Mouse (Mus musculus): Measurements from ENCODE around the gene Lrrc39. TPM values are rescaled to one million over a fixed set of nuclear protein-coding genes. Genes with fewer than 3 reads are reported as not detected.
A peak's percentile ranks its signal among the peaks of the same experiment; 100 is the strongest.

Lrrc39 gene
- polyA plus RNA-seq, 1 experiment = 0.28 TPM

GRCm38 (mm10) chr3:116577286-116577685 lies 14.5 kb downstream of the Lrrc39 start:
- TF ChIP-seq CTCF (IDR thresholded peaks at IDR 0.05; ENCODE audit: extremely low read depth, insufficient read depth, insufficient read length, insufficient replicate concordance) = peak; percentile 16; the same call in 1 of the 2 replicates
- no peak for TF ChIP-seq POLR2A (IDR thresholded peaks at IDR 0.05; ENCODE audit: low read depth, low read length)
- DNase-seq (ENCODE audit: low read depth in 1 of 2, low spot score in 2 of 2) = no peak
- WGBS = 61% methylated on average over 3 of the region's 3 CpGs
- Histone ChIP-seq H3K27ac (ENCODE audit: insufficient read depth, low read length) (no peak overlapping the region), H3K4me3 (ENCODE audit: extremely low read depth, insufficient read depth, insufficient read length) (no peak overlapping the region), H3K27me3 (ENCODE audit: control insufficient read depth, insufficient read depth, low read length) (no peaks in the 10 kb centered on the region), H3K36me3 (ENCODE audit: control insufficient read depth, insufficient read depth, low read length) (peaks cover 9% of the 10 kb centered on the region), H3K4me1 (ENCODE audit: control insufficient read depth, insufficient read depth, insufficient read length) (no peaks in the 10 kb centered on the region)

GRCm38 (mm10) chr3:116582201-116582600 lies 19.4 kb downstream of the Lrrc39 start:
- Histone ChIP-seq H3K36me3 (ENCODE audit: control insufficient read depth, insufficient read depth, low read length) (peaks cover 24% of the 10 kb centered on the region), H3K27ac (ENCODE audit: insufficient read depth, low read length) (no peak overlapping the region), H3K4me3 (ENCODE audit: extremely low read depth, insufficient read depth, insufficient read length) (no peak overlapping the region), H3K4me1 (ENCODE audit: control insufficient read depth, insufficient read depth, insufficient read length) (no peaks in the 10 kb centered on the region), H3K27me3 (ENCODE audit: control insufficient read depth, insufficient read depth, low read length) (no peaks in the 10 kb centered on the region)
- no peak for DNase-seq (ENCODE audit: low read depth in 1 of 2, low spot score in 2 of 2)
- WGBS = 93% methylated on average over 9 of the region's 9 CpGs
- TF ChIP-seq POLR2A (IDR thresholded peaks at IDR 0.05; ENCODE audit: low read depth, low read length) = no peak
- TF ChIP-seq CTCF (IDR thresholded peaks at IDR 0.05; ENCODE audit: extremely low read depth, insufficient read depth, insufficient read length, insufficient replicate concordance) = no peak

- no peak for TF ChIP-seq POLR2A (IDR thresholded peaks at IDR 0.05; ENCODE audit: low read depth, low read length)
- no peak for TF ChIP-seq CTCF (IDR thresholded peaks at IDR 0.05; ENCODE audit: extremely low read depth, insufficient read depth, insufficient read length, insufficient replicate concordance)
- peak overlapping the region; percentile 83 for H3K27ac ChIP-seq (ENCODE audit: insufficient read depth, low read length)
- WGBS = 2% methylated on average over 22 of the region's 22 CpGs
- no peaks in the 10 kb centered on the region; the same call in 1 of the 2 replicates for H3K4me1 ChIP-seq (ENCODE audit: control insufficient read depth, insufficient read depth, insufficient read length)
- H3K27me3 ChIP-seq (ENCODE audit: control insufficient read depth, insufficient read depth, low read length) = no peaks in the 10 kb centered on the region
- no peak for DNase-seq (ENCODE audit: low read depth in 1 of 2, low spot score in 2 of 2)
- H3K36me3 ChIP-seq (ENCODE audit: control insufficient read depth, insufficient read depth, low read length) = peaks cover 16% of the 10 kb centered on the region
- H3K4me3 ChIP-seq (ENCODE audit: extremely low read depth, insufficient read depth, insufficient read length) = peak overlapping the region; percentile 86
These were observed 31.4 kb downstream of the Lrrc39 start for GRCm38 (mm10) chr3:116594076-116594727.

GRCm38 (mm10) chr3:116594728-116595602 lies 32.2 kb downstream of the Lrrc39 start, which contains the start of gene Sass6:
Gene Sass6, plus strand, starts transcription at chr3:116594982.
- no peaks in the 10 kb centered on the region; the same call in 1 of the 2 replicates for H3K4me1 ChIP-seq (ENCODE audit: control insufficient read depth, insufficient read depth, insufficient read length)
- peaks cover 9% of the 10 kb centered on the region for H3K36me3 ChIP-seq (ENCODE audit: control insufficient read depth, insufficient read depth, low read length)
- peak; percentile 93 to 99 for DNase-seq (ENCODE audit: low read depth in 1 of 2, low spot score in 2 of 2)
- WGBS = under 1% methylated on average over 65 of the region's 65 CpGs
- peak; percentile 7; the same call in 1 of the 2 replicates for TF ChIP-seq POLR2A (IDR thresholded peaks at IDR 0.05; ENCODE audit: low read depth, low read length)
- TF ChIP-seq CTCF (IDR thresholded peaks at IDR 0.05; ENCODE audit: extremely low read depth, insufficient read depth, insufficient read length, insufficient replicate concordance) = no peak
- H3K27me3 ChIP-seq (ENCODE audit: control insufficient read depth, insufficient read depth, low read length) = no peaks in the 10 kb centered on the region
- peak within 1 kb of the TSS; percentile 83 for H3K27ac ChIP-seq (ENCODE audit: insufficient read depth, low read length)
- peak within 1 kb of the TSS; percentile 86 for H3K4me3 ChIP-seq (ENCODE audit: extremely low read depth, insufficient read depth, insufficient read length)

- peak overlapping the region; percentile 86 for H3K4me3 ChIP-seq (ENCODE audit: extremely low read depth, insufficient read depth, insufficient read length)
- no peaks in the 10 kb centered on the region; the same call in 1 of the 2 replicates for H3K4me1 ChIP-seq (ENCODE audit: control insufficient read depth, insufficient read depth, insufficient read length)
- no peak overlapping the region for H3K27ac ChIP-seq (ENCODE audit: insufficient read depth, low read length)
- DNase-seq (ENCODE audit: low read depth in 1 of 2, low spot score in 2 of 2) = no peak
- WGBS = 7% methylated on average over 10 of the region's 10 CpGs
- no peaks in the 10 kb centered on the region for H3K27me3 ChIP-seq (ENCODE audit: control insufficient read depth, insufficient read depth, low read length)
- TF ChIP-seq POLR2A (IDR thresholded peaks at IDR 0.05; ENCODE audit: low read depth, low read length) (no peak), CTCF (IDR thresholded peaks at IDR 0.05; ENCODE audit: extremely low read depth, insufficient read depth, insufficient read length, insufficient replicate concordance) (no peak)
- H3K36me3 ChIP-seq (ENCODE audit: control insufficient read depth, insufficient read depth, low read length) = peaks cover 5% of the 10 kb centered on the region
These were observed 32.8 kb downstream of the Lrrc39 start for GRCm38 (mm10) chr3:116595603-116595991.

- WGBS = 90% methylated on average over 2 of the region's 2 CpGs
- no peak overlapping the region for H3K27ac ChIP-seq (ENCODE audit: insufficient read depth, low read length)
- TF ChIP-seq POLR2A (IDR thresholded peaks at IDR 0.05; ENCODE audit: low read depth, low read length) (no peak), CTCF (IDR thresholded peaks at IDR 0.05; ENCODE audit: extremely low read depth, insufficient read depth, insufficient read length, insufficient replicate concordance) (no peak)
- no peaks in the 10 kb centered on the region for H3K4me1 ChIP-seq (ENCODE audit: control insufficient read depth, insufficient read depth, insufficient read length)
- no peak overlapping the region for H3K4me3 ChIP-seq (ENCODE audit: extremely low read depth, insufficient read depth, insufficient read length)
- no peaks in the 10 kb centered on the region for H3K27me3 ChIP-seq (ENCODE audit: control insufficient read depth, insufficient read depth, low read length)
- no peak for DNase-seq (ENCODE audit: low read depth in 1 of 2, low spot score in 2 of 2)
- no peaks in the 10 kb centered on the region; the same call in 1 of the 2 replicates for H3K36me3 ChIP-seq (ENCODE audit: control insufficient read depth, insufficient read depth, low read length)
These were observed 36.9 kb downstream of the Lrrc39 start for GRCm38 (mm10) chr3:116599705-116600104.
